Mouse (Mus musculus): ENCODE data around the gene B3gat2. TPM values are rescaled to one million over a fixed set of nuclear protein-coding genes. Genes with fewer than 3 reads are reported as not detected.

The B3gat2 gene
- polyA plus RNA-seq, 1 experiment: 0.22 TPM

DNA sequence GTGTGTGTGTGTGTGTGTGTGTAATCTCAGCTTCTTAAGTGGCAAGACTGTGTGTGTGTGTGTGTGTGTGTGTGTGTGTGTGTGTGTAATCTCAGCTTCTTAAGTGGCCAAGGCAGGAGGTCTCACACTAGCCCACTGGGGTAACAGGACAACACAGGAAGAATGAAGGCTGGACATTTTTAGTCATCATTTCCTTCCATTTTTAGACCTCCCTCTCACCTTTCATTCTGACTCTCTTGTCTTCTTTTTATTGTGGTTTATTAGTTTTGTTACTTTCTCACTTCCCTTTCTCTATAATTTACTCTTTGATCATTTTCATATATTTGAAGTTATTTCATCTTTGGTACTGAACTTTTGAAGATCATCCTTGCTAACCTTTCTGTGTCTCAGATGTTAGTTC is 79.4 kb downstream of the B3gat2 start:
- Histone ChIP-seq H3ac (ENCODE audit: control insufficient read depth, insufficient read length) (no peak overlapping the region), H3K79me2 (ENCODE audit: control insufficient read depth, insufficient read depth) (no peaks in the 10 kb centered on the region), H3K4me2 (ENCODE audit: low read depth) (no peak overlapping the region), H3K36me3 (ENCODE audit: control insufficient read depth, insufficient read depth) (peaks cover 8% of the 10 kb centered on the region), H3K27me3 (ENCODE audit: control insufficient read depth, insufficient read depth, insufficient read length) (no peaks in the 10 kb centered on the region), H3K4me3 (no peak overlapping the region)
- TF ChIP-seq MYOD1 (IDR thresholded peaks at IDR 0.05; ENCODE audit: control insufficient read depth in 1 of 3, insufficient read length in 2 of 3, low read depth in 2 of 3) (no peak), CEBPB (IDR thresholded peaks at IDR 0.05; ENCODE audit: insufficient read depth, poor library complexity, severe bottlenecking) (no peak), MAX (IDR thresholded peaks at IDR 0.05; ENCODE audit: low read depth) (no peak), TCF3 (IDR thresholded peaks at IDR 0.05; ENCODE audit: insufficient read length, low read depth) (no peak), REST (IDR thresholded peaks at IDR 0.05; ENCODE audit: insufficient read depth, insufficient read length) (no peak), E2F4 (IDR thresholded peaks at IDR 0.05; ENCODE audit: insufficient read depth) (no peak), POLR2A (IDR thresholded peaks at IDR 0.05; ENCODE audit: insufficient read length, low read depth) (no peak), MYOG (IDR thresholded peaks at IDR 0.05; ENCODE audit: control insufficient read depth in 1 of 3, insufficient read depth in 1 of 3, insufficient read length in 2 of 3, low read depth in 2 of 3) (no peak), POLR2AphosphoS2 (IDR thresholded peaks at IDR 0.05; ENCODE audit: insufficient read length, low read depth) (no peak), SRF (IDR thresholded peaks at IDR 0.05; ENCODE audit: control insufficient read depth, insufficient read length, low read depth) (no peak), USF1 (IDR thresholded peaks at IDR 0.05; ENCODE audit: low read depth) (no peak), TCF12 (IDR thresholded peaks at IDR 0.05; ENCODE audit: insufficient read depth, poor library complexity, severe bottlenecking) (no peak)

GRCm38 (mm10) chr1:23842629-23843028 is 81.1 kb downstream of the B3gat2 start:
- Histone ChIP-seq H3K4me2 (ENCODE audit: low read depth) (no peak overlapping the region), H3K36me3 (ENCODE audit: control insufficient read depth, insufficient read depth) (peaks cover 14% of the 10 kb centered on the region), H3K79me2 (ENCODE audit: control insufficient read depth, insufficient read depth) (no peaks in the 10 kb centered on the region), H3K27me3 (ENCODE audit: control insufficient read depth, insufficient read depth, insufficient read length) (no peaks in the 10 kb centered on the region), H3K4me3 (no peak overlapping the region), H3ac (ENCODE audit: control insufficient read depth, insufficient read length) (no peak overlapping the region)
- TF ChIP-seq POLR2AphosphoS2 (IDR thresholded peaks at IDR 0.05; ENCODE audit: insufficient read length, low read depth): no peak
- no peak for TF ChIP-seq TCF12 (IDR thresholded peaks at IDR 0.05; ENCODE audit: insufficient read depth, poor library complexity, severe bottlenecking)

- no peak for TF ChIP-seq SRF (IDR thresholded peaks at IDR 0.05; ENCODE audit: control insufficient read depth, insufficient read length, low read depth)
- no peak for TF ChIP-seq MYOG (IDR thresholded peaks at IDR 0.05; ENCODE audit: control insufficient read depth in 1 of 3, insufficient read depth in 1 of 3, insufficient read length in 2 of 3, low read depth in 2 of 3)
- TF ChIP-seq E2F4 (IDR thresholded peaks at IDR 0.05; ENCODE audit: insufficient read depth): no peak
- TF ChIP-seq USF1 (IDR thresholded peaks at IDR 0.05; ENCODE audit: low read depth): no peak
- no peak for TF ChIP-seq POLR2A (IDR thresholded peaks at IDR 0.05; ENCODE audit: insufficient read length, low read depth)
- TF ChIP-seq REST (IDR thresholded peaks at IDR 0.05; ENCODE audit: insufficient read depth, insufficient read length): no peak
- no peak for TF ChIP-seq POLR2AphosphoS2 (IDR thresholded peaks at IDR 0.05; ENCODE audit: insufficient read length, low read depth)
- TF ChIP-seq MYOD1 (IDR thresholded peaks at IDR 0.05; ENCODE audit: control insufficient read depth in 1 of 3, insufficient read length in 2 of 3, low read depth in 2 of 3): no peak
- no peak for TF ChIP-seq MAX (IDR thresholded peaks at IDR 0.05; ENCODE audit: low read depth)
- TF ChIP-seq CEBPB (IDR thresholded peaks at IDR 0.05; ENCODE audit: insufficient read depth, poor library complexity, severe bottlenecking): no peak
- TF ChIP-seq TCF12 (IDR thresholded peaks at IDR 0.05; ENCODE audit: insufficient read depth, poor library complexity, severe bottlenecking): no peak
- TF ChIP-seq TCF3 (IDR thresholded peaks at IDR 0.05; ENCODE audit: insufficient read length, low read depth): no peak
- Histone ChIP-seq H3K27me3 (ENCODE audit: control insufficient read depth, insufficient read depth, insufficient read length) (no peaks in the 10 kb centered on the region), H3ac (ENCODE audit: control insufficient read depth, insufficient read length) (no peak overlapping the region), H3K36me3 (ENCODE audit: control insufficient read depth, insufficient read depth) (peaks cover 19% of the 10 kb centered on the region), H3K79me2 (ENCODE audit: control insufficient read depth, insufficient read depth) (no peaks in the 10 kb centered on the region), H3K4me3 (no peak overlapping the region), H3K4me2 (ENCODE audit: low read depth) (no peak overlapping the region)
These were observed 82.2 kb downstream of the B3gat2 start for GRCm38 (mm10) chr1:23843790-23844189.

GRCm38 (mm10) chr1:23845007-23845406 is 83.5 kb downstream of the B3gat2 start:
- TF ChIP-seq REST (IDR thresholded peaks at IDR 0.05; ENCODE audit: insufficient read depth, insufficient read length): no peak
- TF ChIP-seq POLR2A (IDR thresholded peaks at IDR 0.05; ENCODE audit: insufficient read length, low read depth): no peak
- no peak for TF ChIP-seq CEBPB (IDR thresholded peaks at IDR 0.05; ENCODE audit: insufficient read depth, poor library complexity, severe bottlenecking)
- TF ChIP-seq USF1 (IDR thresholded peaks at IDR 0.05; ENCODE audit: low read depth): no peak
- TF ChIP-seq MAX (IDR thresholded peaks at IDR 0.05; ENCODE audit: low read depth): no peak
- TF ChIP-seq POLR2AphosphoS2 (IDR thresholded peaks at IDR 0.05; ENCODE audit: insufficient read length, low read depth): no peak
- TF ChIP-seq SRF (IDR thresholded peaks at IDR 0.05; ENCODE audit: control insufficient read depth, insufficient read length, low read depth): no peak
- no peak for TF ChIP-seq E2F4 (IDR thresholded peaks at IDR 0.05; ENCODE audit: insufficient read depth)
- no peak for TF ChIP-seq MYOD1 (IDR thresholded peaks at IDR 0.05; ENCODE audit: control insufficient read depth in 1 of 3, insufficient read length in 2 of 3, low read depth in 2 of 3)
- no peak overlapping the region for H3K4me3 ChIP-seq
- H3ac ChIP-seq (ENCODE audit: control insufficient read depth, insufficient read length): no peak overlapping the region
- H3K4me2 ChIP-seq (ENCODE audit: low read depth): no peak overlapping the region
- H3K36me3 ChIP-seq (ENCODE audit: control insufficient read depth, insufficient read depth): peaks cover 19% of the 10 kb centered on the region
- H3K79me2 ChIP-seq (ENCODE audit: control insufficient read depth, insufficient read depth): no peaks in the 10 kb centered on the region
- H3K27me3 ChIP-seq (ENCODE audit: control insufficient read depth, insufficient read depth, insufficient read length): no peaks in the 10 kb centered on the region

- Histone ChIP-seq H3ac (ENCODE audit: control insufficient read depth, insufficient read length) (no peak overlapping the region), H3K4me2 (ENCODE audit: low read depth) (no peak overlapping the region), H3K27me3 (ENCODE audit: control insufficient read depth, insufficient read depth, insufficient read length) (no peaks in the 10 kb centered on the region), H3K4me3 (no peak overlapping the region), H3K79me2 (ENCODE audit: control insufficient read depth, insufficient read depth) (no peaks in the 10 kb centered on the region), H3K36me3 (ENCODE audit: control insufficient read depth, insufficient read depth) (peaks cover 23% of the 10 kb centered on the region)
- TF ChIP-seq REST (IDR thresholded peaks at IDR 0.05; ENCODE audit: insufficient read depth, insufficient read length) (no peak), SRF (IDR thresholded peaks at IDR 0.05; ENCODE audit: control insufficient read depth, insufficient read length, low read depth) (no peak), USF1 (IDR thresholded peaks at IDR 0.05; ENCODE audit: low read depth) (no peak), E2F4 (IDR thresholded peaks at IDR 0.05; ENCODE audit: insufficient read depth) (no peak), TCF12 (IDR thresholded peaks at IDR 0.05; ENCODE audit: insufficient read depth, poor library complexity, severe bottlenecking) (no peak), POLR2A (IDR thresholded peaks at IDR 0.05; ENCODE audit: insufficient read length, low read depth) (no peak), TCF3 (IDR thresholded peaks at IDR 0.05; ENCODE audit: insufficient read length, low read depth) (no peak), POLR2AphosphoS2 (IDR thresholded peaks at IDR 0.05; ENCODE audit: insufficient read length, low read depth) (no peak), MYOG (IDR thresholded peaks at IDR 0.05; ENCODE audit: control insufficient read depth in 1 of 3, insufficient read depth in 1 of 3, insufficient read length in 2 of 3, low read depth in 2 of 3) (no peak), MAX (IDR thresholded peaks at IDR 0.05; ENCODE audit: low read depth) (no peak), CEBPB (IDR thresholded peaks at IDR 0.05; ENCODE audit: insufficient read depth, poor library complexity, severe bottlenecking) (no peak), MYOD1 (IDR thresholded peaks at IDR 0.05; ENCODE audit: control insufficient read depth in 1 of 3, insufficient read length in 2 of 3, low read depth in 2 of 3) (no peak)
These were observed 84.6 kb downstream of the B3gat2 start for GRCm38 (mm10) chr1:23846044-23846680.
